Mouse (Mus musculus): ENCODE measurements around the gene Sppl3.

DNA sequence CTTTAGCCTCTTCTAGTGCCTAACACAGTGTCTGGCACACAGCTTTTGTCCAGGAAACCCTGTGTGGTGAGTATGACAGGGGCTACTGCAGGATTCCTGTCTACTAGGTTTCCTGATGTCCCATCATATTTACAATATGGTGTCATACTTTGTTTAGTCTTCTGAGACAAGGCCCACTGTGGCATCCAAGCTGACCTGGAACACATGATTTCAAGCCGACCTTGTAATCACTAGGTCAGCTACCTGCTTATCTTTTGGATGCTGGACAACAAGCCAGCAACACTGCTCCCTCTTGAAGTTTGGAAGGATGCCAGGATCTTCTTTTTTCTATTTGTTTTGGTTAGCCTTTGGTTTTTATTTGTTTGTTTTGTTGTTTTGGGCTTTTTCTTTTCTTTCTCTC, 3.6 kb downstream of the Sppl3 start:
- TF ChIP-seq CTCF (conservative IDR thresholded peaks at IDR 0.05; ENCODE audit: low read length) (no peak), POU5F1 (IDR thresholded peaks at IDR 0.05; ENCODE audit: borderline replicate concordance, low read length) (no peak)
